Mouse (Mus musculus): ENCODE results near the gene Foxf1. TPM values are rescaled to one million over a fixed set of nuclear protein-coding genes. Genes with fewer than 3 reads are reported as not detected.
A peak's percentile ranks its signal among the peaks of the same experiment; 100 is the strongest.

Gene Foxf1
- polyA plus RNA-seq, 1 experiment from 2014 or later = 1.1 TPM

DNA sequence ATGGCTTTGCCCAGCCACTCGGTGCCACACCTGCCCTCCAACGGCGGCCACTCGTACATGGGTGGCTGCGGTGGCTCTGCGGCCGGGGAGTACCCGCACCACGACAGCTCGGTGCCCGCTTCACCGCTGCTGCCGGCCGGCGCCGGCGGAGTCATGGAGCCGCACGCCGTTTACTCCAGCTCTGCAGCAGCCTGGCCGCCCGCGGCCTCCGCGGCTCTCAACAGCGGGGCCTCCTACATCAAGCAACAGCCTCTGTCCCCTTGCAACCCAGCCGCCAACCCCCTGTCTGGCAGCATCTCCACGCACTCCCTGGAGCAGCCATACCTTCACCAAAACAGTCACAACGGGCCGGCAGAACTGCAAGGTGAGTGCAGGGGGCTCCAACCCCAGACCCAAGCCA is 825 bp downstream of the Foxf1 start:
- H3K27ac ChIP-seq = no peak overlapping the region
- no peaks in the 10 kb centered on the region for H3K36me3 ChIP-seq (ENCODE audit: insufficient read depth, low read length)
- WGBS = 7% methylated on average over 30 of the region's 30 CpGs
- no peak for DNase-seq (ENCODE audit: low spot score)
- peaks cover 10% of the 10 kb centered on the region; the same call in 1 of the 2 replicates for H3K4me1 ChIP-seq (replicated peaks; ENCODE audit: insufficient read depth, low read length)
- ATAC-seq (replicated peaks; ENCODE audit: low FRiP score, low read depth) = no peak
- H3K4me2 ChIP-seq (ENCODE audit: low read length) = peak overlapping the region; percentile 99
- H3K9ac ChIP-seq (ENCODE audit: low read depth, low read length) = 0 out of 2 replicates have a peak overlapping the region, but pooled peaks have one; percentile 49
- peak overlapping the region; percentile 59 for H3K4me3 ChIP-seq (replicated peaks; ENCODE audit: low read depth, low read length)
- no peak for TF ChIP-seq CTCF (IDR thresholded peaks at IDR 0.05; ENCODE audit: low read depth)
- no peaks in the 10 kb centered on the region for H3K9me3 ChIP-seq (replicated peaks; ENCODE audit: low read length)
- peaks cover 98% of the 10 kb centered on the region for H3K27me3 ChIP-seq (ENCODE audit: insufficient read depth, low read length)

DNA sequence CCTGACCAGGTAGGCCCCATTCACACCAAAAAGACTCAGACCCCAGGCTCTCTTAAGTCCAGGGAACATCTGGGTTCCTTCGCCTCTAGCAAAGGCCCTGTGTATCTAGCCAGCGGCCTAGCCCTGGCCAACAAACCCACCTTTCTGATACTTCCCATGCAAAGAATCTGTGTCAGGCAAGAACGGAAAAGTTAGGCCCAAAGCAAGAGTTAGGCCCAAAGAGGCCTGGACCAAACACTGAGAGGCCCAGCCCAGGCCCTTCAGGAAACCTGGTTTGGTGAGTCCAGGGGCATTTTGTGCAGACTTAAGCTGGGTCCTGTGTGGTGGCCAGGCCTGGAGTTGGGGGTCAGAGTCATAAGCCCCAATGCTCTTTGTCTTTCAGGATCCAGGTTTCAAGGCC is 1.4 kb downstream of the Foxf1 start:
- H3K4me2 ChIP-seq (ENCODE audit: low read length) = no peak overlapping the region
- H3K27ac ChIP-seq = no peak overlapping the region

DNA sequence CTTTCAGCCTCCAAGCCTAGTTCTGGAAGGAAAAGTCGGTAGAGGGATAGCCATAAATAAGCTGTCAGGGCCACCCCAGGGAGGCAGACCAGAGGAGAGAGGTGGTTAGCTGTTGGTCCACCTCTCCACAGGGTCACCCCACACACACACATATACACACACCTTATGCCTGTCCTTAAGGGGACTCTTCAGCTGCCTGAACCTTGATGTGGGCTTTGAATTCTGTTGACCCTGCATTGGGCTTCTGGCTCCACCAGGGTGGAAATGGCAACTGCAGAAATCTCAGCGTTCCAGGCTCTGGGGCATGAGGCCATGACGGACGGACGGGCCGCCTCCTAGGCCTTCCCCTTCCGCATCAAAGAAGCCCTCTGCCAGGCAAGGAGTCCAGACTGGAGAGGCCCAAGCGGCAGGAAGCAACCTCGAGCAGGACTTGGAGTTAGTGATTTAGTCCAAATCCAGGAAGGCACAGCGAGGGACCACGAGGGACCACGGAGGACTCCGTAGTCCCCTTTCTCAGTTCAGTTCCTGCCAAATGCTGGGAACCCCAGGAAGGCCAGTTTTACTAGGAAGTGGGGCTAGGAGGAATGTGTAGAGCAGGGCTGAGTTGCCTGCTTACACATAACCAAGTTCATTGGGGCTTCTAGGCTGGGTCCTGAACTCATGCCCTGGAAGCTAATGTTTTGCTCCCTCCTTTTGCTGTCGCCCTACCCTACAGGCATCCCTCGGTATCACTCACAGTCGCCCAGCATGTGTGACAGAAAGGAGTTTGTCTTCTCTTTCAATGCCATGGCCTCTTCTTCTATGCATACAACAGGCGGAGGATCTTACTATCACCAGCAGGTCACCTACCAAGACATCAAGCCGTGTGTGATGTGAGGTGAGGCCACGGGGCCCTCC is 2.1 kb downstream of the Foxf1 start:
- Histone ChIP-seq H3K36me3 (ENCODE audit: insufficient read depth, low read length) (no peaks in the 10 kb centered on the region), H3K4me1 (replicated peaks; ENCODE audit: insufficient read depth, low read length) (peaks cover 10% of the 10 kb centered on the region; the same call in 1 of the 2 replicates), H3K9me3 (replicated peaks; ENCODE audit: low read length) (no peaks in the 10 kb centered on the region), H3K4me2 (ENCODE audit: low read length) (no peak overlapping the region), H3K27me3 (ENCODE audit: insufficient read depth, low read length) (peaks cover 99% of the 10 kb centered on the region), H3K27ac (no peak overlapping the region), H3K4me3 (replicated peaks; ENCODE audit: low read depth, low read length) (no peak overlapping the region), H3K9ac (ENCODE audit: low read depth, low read length) (no peak overlapping the region)
- 49% methylated on average over 19 of the region's 19 CpGs for WGBS
- ATAC-seq (replicated peaks; ENCODE audit: low FRiP score, low read depth) (no peak), DNase-seq (ENCODE audit: low spot score) (no peak)
- no peak for TF ChIP-seq CTCF (IDR thresholded peaks at IDR 0.05; ENCODE audit: low read depth)

More for the DNA sequence above, 1.4 kb downstream of the Foxf1 start:
- no peak for ATAC-seq (replicated peaks; ENCODE audit: low FRiP score, low read depth)
- no peak for DNase-seq (ENCODE audit: low spot score)
- Histone ChIP-seq H3K27me3 (ENCODE audit: insufficient read depth, low read length) (peaks cover 98% of the 10 kb centered on the region), H3K9me3 (replicated peaks; ENCODE audit: low read length) (no peaks in the 10 kb centered on the region), H3K36me3 (ENCODE audit: insufficient read depth, low read length) (no peaks in the 10 kb centered on the region), H3K9ac (ENCODE audit: low read depth, low read length) (no peak overlapping the region), H3K4me1 (replicated peaks; ENCODE audit: insufficient read depth, low read length) (peaks cover 10% of the 10 kb centered on the region; the same call in 1 of the 2 replicates), H3K4me3 (replicated peaks; ENCODE audit: low read depth, low read length) (no peak overlapping the region)
- TF ChIP-seq CTCF (IDR thresholded peaks at IDR 0.05; ENCODE audit: low read depth) = no peak
- WGBS = 80% methylated on average over 3 of the region's 3 CpGs

DNA sequence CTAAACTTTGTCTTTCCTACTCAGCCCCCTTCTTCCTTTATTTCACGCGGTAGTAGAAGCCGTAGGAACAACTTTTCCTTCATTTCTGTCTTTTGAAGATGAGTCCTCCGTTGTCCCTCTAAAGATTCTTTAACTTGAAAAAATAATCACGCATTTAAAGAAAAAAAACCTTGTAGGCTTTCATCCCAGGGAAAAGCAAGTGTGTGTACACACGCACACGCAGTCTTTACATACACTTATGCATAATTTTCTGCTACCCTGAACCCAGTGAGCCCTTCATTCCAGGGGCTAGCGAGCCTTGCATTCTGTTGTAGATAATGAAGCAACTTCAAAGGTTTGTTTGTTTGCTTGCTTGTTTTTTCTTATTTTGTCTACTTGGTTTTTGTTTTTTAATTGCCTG is 4.1 kb downstream of the Foxf1 start:
- no peak for TF ChIP-seq CTCF (IDR thresholded peaks at IDR 0.05; ENCODE audit: low read depth)
- DNase-seq (ENCODE audit: low spot score) (no peak), ATAC-seq (replicated peaks; ENCODE audit: low FRiP score, low read depth) (no peak)
- no peak overlapping the region for H3K4me2 ChIP-seq (ENCODE audit: low read length)
- 14% methylated on average over 8 of the region's 8 CpGs for WGBS
- peaks cover 10% of the 10 kb centered on the region; the same call in 1 of the 2 replicates for H3K4me1 ChIP-seq (replicated peaks; ENCODE audit: insufficient read depth, low read length)
- H3K4me3 ChIP-seq (replicated peaks; ENCODE audit: low read depth, low read length) = no peak overlapping the region
- no peaks in the 10 kb centered on the region for H3K36me3 ChIP-seq (ENCODE audit: insufficient read depth, low read length)
- H3K9me3 ChIP-seq (replicated peaks; ENCODE audit: low read length) = no peaks in the 10 kb centered on the region
- H3K27ac ChIP-seq = no peak overlapping the region
- H3K27me3 ChIP-seq (ENCODE audit: insufficient read depth, low read length) = peaks cover 95% of the 10 kb centered on the region
- no peak overlapping the region for H3K9ac ChIP-seq (ENCODE audit: low read depth, low read length)

DNA sequence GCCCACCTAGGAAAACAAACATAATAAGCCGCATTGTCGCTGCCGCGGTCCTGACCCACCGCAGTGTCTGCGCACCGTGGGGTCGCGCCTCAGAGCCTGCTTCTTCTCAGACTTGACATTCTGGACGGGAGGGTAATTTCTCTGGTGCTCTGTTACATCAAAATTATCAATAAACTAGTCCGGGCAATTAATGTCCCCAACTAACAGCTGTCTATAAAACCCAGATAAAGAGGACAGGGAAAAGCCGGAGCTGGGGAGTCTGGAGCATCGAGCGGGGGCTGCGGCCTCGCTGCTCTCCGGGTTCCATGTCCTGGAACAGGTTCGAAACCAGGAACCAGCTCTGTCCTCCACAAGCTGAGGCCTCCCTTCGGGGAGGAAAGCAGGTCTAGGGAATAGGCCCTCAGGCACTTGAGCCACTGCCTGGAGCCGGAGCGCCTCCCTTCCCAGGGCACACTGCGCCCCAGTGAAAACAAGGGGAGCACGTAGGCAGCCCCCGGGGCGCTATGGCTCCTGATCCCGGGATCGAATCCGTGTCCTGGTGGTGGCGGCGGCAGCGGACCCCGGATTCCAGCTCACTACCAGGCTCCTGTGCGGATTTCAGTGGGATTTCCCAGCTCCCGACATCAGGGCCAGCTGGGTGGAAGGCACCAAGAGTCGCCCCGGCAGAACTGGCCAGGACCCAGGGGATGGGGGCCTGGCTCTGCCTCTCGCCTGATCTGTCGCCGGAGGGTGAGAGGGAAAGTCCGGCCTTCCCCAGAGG is 4.9 kb downstream of the Foxf1 start:
- Histone ChIP-seq H3K4me3 (replicated peaks; ENCODE audit: low read depth, low read length) (no peak overlapping the region), H3K9ac (ENCODE audit: low read depth, low read length) (no peak overlapping the region), H3K4me2 (ENCODE audit: low read length) (no peak overlapping the region), H3K27me3 (ENCODE audit: insufficient read depth, low read length) (peaks cover 94% of the 10 kb centered on the region), H3K27ac (no peak overlapping the region), H3K4me1 (replicated peaks; ENCODE audit: insufficient read depth, low read length) (peaks cover 8% of the 10 kb centered on the region; the same call in 1 of the 2 replicates), H3K36me3 (ENCODE audit: insufficient read depth, low read length) (no peaks in the 10 kb centered on the region), H3K9me3 (replicated peaks; ENCODE audit: low read length) (no peaks in the 10 kb centered on the region)
- DNase-seq (ENCODE audit: low spot score) (no peak), ATAC-seq (replicated peaks; ENCODE audit: low FRiP score, low read depth) (no peak)
- no peak for TF ChIP-seq CTCF (IDR thresholded peaks at IDR 0.05; ENCODE audit: low read depth)
- WGBS = 6% methylated on average over 40 of the region's 40 CpGs

DNA sequence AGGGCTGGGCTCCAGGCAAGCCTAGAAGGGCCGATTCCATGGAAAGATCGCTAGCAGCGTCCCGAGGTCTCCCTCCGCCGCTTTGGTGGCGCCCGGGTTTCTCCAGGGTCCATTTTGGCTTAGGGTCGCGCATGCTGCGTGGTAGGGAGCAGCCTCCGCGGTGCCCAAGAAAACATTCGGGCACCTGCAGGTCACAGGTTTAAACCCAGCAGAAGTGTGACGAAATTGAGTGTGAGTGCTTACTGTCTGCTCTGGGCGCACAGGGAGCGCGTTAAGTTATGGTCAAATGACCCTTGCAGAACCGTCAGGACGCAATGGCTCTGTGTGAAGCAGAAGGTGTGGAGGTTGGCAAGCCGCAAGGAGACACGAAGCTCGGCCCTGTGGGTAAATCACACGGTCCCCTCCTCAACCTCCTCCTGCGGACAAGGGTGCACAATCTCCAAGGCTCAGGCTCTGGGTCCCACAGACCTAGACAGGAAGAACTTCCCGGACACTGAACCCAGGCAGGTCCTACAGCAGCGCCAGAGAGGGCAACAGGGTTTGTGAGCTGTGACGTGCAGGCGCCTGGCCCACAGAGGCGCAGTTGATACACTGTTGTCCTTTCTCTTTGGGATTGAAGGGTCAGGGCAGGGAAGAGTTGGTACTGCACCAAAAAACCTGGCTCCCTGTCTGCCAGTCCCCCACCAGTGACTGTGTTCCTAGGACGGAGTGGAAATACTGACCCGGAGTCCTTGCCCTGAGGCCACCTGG is 5.6 kb downstream of the Foxf1 start:
- Histone ChIP-seq H3K27me3 (ENCODE audit: insufficient read depth, low read length) (peaks cover 87% of the 10 kb centered on the region), H3K9ac (ENCODE audit: low read depth, low read length) (no peak overlapping the region), H3K36me3 (ENCODE audit: insufficient read depth, low read length) (no peaks in the 10 kb centered on the region), H3K4me3 (replicated peaks; ENCODE audit: low read depth, low read length) (no peak overlapping the region), H3K4me1 (replicated peaks; ENCODE audit: insufficient read depth, low read length) (0 out of 2 replicates have a peak, but pooled peaks cover under 1% of the 10 kb centered on the region), H3K9me3 (replicated peaks; ENCODE audit: low read length) (no peaks in the 10 kb centered on the region), H3K4me2 (ENCODE audit: low read length) (no peak overlapping the region), H3K27ac (no peak overlapping the region)
- no peak for TF ChIP-seq CTCF (IDR thresholded peaks at IDR 0.05; ENCODE audit: low read depth)
- DNase-seq (ENCODE audit: low spot score) = no peak
- whole genome bisulfite sequencing = 5% methylated on average over 32 of the region's 32 CpGs
- ATAC-seq (replicated peaks; ENCODE audit: low FRiP score, low read depth) = no peak

All from kidney, postnatal 0 days (tissue).